Mouse (Mus musculus): ENCODE results near the gene Socs2. TPM values are rescaled to one million over a fixed set of nuclear protein-coding genes. Genes with fewer than 3 reads are reported as not detected.
A peak's percentile ranks its signal among the peaks of the same experiment; 100 is the strongest.

Gene Socs2
- polyA plus RNA-seq, 1 experiment from 2014 or later: 24.3 TPM

DNA sequence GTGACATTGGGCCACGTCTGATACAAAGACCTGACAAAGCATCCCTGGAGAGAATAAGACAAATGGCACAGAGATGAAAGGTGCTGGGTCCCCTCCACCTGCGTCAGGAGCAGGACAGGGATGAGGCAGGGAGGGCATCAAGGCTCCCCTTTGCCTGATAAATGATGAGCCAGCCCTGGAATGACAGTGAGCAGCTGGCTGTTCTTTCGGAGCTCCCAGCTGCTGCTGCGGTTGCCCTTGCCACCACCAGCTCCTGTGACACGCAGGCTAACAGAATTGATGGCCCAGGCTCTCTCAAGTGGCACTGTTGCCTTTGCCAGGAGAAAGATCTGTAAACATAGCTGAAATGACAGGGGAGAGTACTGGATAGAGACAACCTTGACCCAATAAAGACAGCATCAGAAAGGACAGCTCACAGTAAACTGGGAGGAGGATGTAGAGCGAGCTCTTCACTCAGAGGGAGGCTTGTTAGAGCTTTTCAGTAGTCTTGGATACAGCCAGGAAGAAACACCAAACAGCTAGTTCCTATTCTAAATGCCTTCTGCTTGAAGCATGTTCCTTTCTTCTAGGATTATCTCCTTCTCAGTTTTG, 61.2 kb downstream of the Socs2 start:
- no peak for ATAC-seq (ENCODE audit: insufficient read depth, low FRiP score)
- no peak overlapping the region for H3K9ac ChIP-seq (ENCODE audit: low read length)
- H3K9me3 ChIP-seq (replicated peaks; ENCODE audit: control insufficient read depth, low read length): no peaks in the 10 kb centered on the region
- no peaks in the 10 kb centered on the region for H3K4me1 ChIP-seq (ENCODE audit: control insufficient read depth, insufficient read depth, low read length)
- no peak overlapping the region for H3K27ac ChIP-seq (ENCODE audit: low read length)
- 26% methylated on average over 6 of the region's 6 CpGs for WGBS
- no peaks in the 10 kb centered on the region for H3K36me3 ChIP-seq (ENCODE audit: control insufficient read depth, insufficient read depth, low read length)
- H3K4me2 ChIP-seq (ENCODE audit: low read depth, low read length): no peak overlapping the region
- H3K27me3 ChIP-seq (ENCODE audit: control insufficient read depth, insufficient read depth, low read length): no peaks in the 10 kb centered on the region
- H3K4me3 ChIP-seq (replicated peaks; ENCODE audit: low read length): no peak overlapping the region

DNA sequence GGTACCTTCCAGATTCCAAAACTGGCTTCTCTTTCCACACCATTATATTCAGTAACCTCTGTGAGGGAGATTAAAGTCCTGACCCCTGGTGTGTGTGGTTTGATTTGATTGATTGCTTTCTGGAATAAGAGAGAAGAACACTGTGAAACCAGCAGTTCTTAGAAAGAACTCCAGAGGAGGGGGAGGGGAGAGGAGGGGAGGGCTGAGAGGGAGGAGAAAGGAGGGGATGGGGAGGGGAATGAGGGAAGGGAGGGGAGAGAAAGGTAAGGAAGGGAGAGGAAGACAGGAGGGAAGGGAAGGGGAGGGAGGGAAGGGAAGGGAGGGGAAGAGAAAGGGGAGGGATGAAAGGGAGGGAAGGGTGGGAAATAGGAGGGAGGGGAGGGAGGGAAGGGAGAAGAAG, 62.3 kb downstream of the Socs2 start:
- Histone ChIP-seq H3K4me3 (replicated peaks; ENCODE audit: low read length) (no peak overlapping the region), H3K4me2 (ENCODE audit: low read depth, low read length) (no peak overlapping the region), H3K27ac (ENCODE audit: low read length) (no peak overlapping the region), H3K27me3 (ENCODE audit: control insufficient read depth, insufficient read depth, low read length) (no peaks in the 10 kb centered on the region), H3K4me1 (ENCODE audit: control insufficient read depth, insufficient read depth, low read length) (no peaks in the 10 kb centered on the region), H3K36me3 (ENCODE audit: control insufficient read depth, insufficient read depth, low read length) (no peaks in the 10 kb centered on the region), H3K9me3 (replicated peaks; ENCODE audit: control insufficient read depth, low read length) (no peaks in the 10 kb centered on the region), H3K9ac (ENCODE audit: low read length) (no peak overlapping the region)
- ATAC-seq (ENCODE audit: insufficient read depth, low FRiP score): no peak

DNA sequence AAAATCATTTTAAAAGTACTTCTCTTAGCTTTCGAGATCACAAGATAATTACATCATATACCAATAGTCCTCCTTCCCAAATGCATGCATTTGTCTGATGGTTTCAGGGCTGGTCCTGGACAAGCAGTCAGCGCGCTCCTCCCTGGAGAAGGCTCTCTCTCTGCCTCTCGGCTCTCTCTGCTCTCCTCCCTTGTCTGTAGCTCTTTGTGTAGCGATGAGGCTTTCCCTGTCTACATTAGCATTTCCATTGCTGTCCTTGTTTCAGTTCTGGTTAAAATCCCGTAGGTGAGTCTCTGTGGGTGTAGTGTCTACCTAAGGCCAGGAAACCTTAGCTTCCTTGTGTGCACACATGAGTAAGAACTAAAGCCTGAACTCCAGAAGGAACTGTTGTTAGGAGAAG, 62.9 kb downstream of the Socs2 start:
- Histone ChIP-seq H3K9me3 (replicated peaks; ENCODE audit: control insufficient read depth, low read length) (no peaks in the 10 kb centered on the region), H3K27me3 (ENCODE audit: control insufficient read depth, insufficient read depth, low read length) (no peaks in the 10 kb centered on the region), H3K4me2 (ENCODE audit: low read depth, low read length) (no peak overlapping the region), H3K9ac (ENCODE audit: low read length) (no peak overlapping the region), H3K36me3 (ENCODE audit: control insufficient read depth, insufficient read depth, low read length) (no peaks in the 10 kb centered on the region), H3K4me1 (ENCODE audit: control insufficient read depth, insufficient read depth, low read length) (no peaks in the 10 kb centered on the region), H3K4me3 (replicated peaks; ENCODE audit: low read length) (no peak overlapping the region), H3K27ac (ENCODE audit: low read length) (no peak overlapping the region)
- no peak for ATAC-seq (ENCODE audit: insufficient read depth, low FRiP score)
- 81% methylated on average over 6 of the region's 6 CpGs for WGBS

DNA sequence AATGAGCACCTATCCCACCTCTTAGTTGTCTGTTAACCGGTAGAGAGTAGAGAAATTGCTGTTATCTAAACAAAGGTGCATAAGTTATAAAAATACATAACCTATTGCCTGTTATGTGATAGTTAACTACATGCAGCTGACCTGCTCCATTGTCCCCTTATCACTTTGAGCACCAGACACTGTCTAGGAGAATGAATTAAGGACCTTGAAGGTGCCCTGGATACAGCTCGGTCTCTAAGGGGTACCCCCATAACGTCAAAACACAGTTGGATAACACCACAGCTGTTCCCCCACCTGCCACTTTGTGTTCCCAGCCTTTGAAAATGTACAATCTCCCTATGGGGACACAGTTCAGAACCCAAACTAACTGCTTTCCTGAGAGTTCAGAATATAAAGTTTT, 68.5 kb downstream of the Socs2 start:
- no peak overlapping the region for H3K27ac ChIP-seq (ENCODE audit: low read length)
- no peak for ATAC-seq (ENCODE audit: insufficient read depth, low FRiP score)
- 60% methylated on average over 3 of the region's 3 CpGs for whole genome bisulfite sequencing
- H3K4me1 ChIP-seq (ENCODE audit: control insufficient read depth, insufficient read depth, low read length): no peaks in the 10 kb centered on the region
- no peak overlapping the region for H3K9ac ChIP-seq (ENCODE audit: low read length)
- no peaks in the 10 kb centered on the region for H3K27me3 ChIP-seq (ENCODE audit: control insufficient read depth, insufficient read depth, low read length)
- H3K4me3 ChIP-seq (replicated peaks; ENCODE audit: low read length): no peak overlapping the region
- no peak overlapping the region for H3K4me2 ChIP-seq (ENCODE audit: low read depth, low read length)
- H3K9me3 ChIP-seq (replicated peaks; ENCODE audit: control insufficient read depth, low read length): no peaks in the 10 kb centered on the region
- no peaks in the 10 kb centered on the region for H3K36me3 ChIP-seq (ENCODE audit: control insufficient read depth, insufficient read depth, low read length)

DNA sequence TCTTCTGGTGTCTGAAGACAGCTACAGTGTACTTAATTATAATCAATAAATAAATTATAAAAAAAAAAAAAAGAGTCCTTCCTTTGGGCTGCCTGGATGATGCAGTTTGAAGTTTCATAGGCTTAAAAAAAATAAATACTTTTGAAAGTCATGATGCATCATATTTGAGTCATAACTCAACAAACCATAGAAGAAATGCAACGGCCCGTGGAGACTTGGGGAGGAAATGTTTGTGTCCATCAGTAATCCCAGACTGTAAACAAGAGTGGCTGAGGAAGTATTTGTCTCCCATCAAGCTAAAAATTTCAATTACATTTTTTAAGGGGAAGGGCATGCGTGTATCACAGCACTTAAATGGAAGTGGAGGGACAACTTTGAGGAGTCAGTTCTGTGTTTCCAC, 69.2 kb downstream of the Socs2 start:
- Histone ChIP-seq H3K36me3 (ENCODE audit: control insufficient read depth, insufficient read depth, low read length) (no peaks in the 10 kb centered on the region), H3K4me1 (ENCODE audit: control insufficient read depth, insufficient read depth, low read length) (no peaks in the 10 kb centered on the region), H3K27ac (ENCODE audit: low read length) (no peak overlapping the region), H3K4me3 (replicated peaks; ENCODE audit: low read length) (no peak overlapping the region), H3K9ac (ENCODE audit: low read length) (no peak overlapping the region), H3K9me3 (replicated peaks; ENCODE audit: control insufficient read depth, low read length) (no peaks in the 10 kb centered on the region), H3K27me3 (ENCODE audit: control insufficient read depth, insufficient read depth, low read length) (no peaks in the 10 kb centered on the region), H3K4me2 (ENCODE audit: low read depth, low read length) (no peak overlapping the region)
- ATAC-seq (ENCODE audit: insufficient read depth, low FRiP score): no peak
- 68% methylated on average over 3 of the region's 3 CpGs for WGBS

DNA sequence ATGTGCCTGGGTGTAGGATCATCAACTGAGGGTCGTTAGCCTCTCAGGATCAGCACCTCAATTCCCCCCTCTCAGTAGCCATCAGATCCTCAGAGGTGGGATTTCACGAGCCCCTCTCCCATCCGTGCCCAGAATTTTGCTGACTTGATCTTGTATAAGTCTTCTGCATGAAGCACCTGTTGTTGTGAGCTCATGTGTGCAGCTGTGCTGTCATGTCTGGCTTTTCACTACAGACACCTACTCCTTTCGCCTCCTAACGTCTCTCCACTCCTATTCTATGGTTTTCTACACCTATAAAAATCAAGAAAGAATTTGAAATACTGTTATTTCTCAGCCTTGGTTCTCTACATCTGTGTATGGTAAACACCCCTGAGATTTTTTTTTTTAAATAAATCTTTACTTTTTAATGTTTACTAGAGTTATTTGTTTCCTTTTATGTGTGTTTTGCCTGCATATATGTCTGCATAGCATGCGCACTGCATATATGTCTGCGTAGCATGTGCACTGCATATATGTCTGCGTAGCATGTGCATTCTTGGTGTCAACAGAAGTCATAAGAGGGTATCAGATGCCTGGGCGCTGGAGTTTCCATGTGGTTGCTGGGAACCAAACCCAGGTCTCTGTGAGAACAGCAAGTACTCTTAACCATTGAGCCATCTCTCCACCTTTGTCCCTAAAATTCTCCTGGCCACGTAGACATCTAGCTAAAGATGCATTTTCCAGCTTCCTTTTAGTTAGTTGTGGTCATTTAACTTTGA, 74.0 kb downstream of the Socs2 start:
- H3K4me2 ChIP-seq (ENCODE audit: low read depth, low read length): no peak overlapping the region
- ATAC-seq (ENCODE audit: insufficient read depth, low FRiP score): no peak
- H3K27me3 ChIP-seq (ENCODE audit: control insufficient read depth, insufficient read depth, low read length): no peaks in the 10 kb centered on the region
- no peaks in the 10 kb centered on the region for H3K4me1 ChIP-seq (ENCODE audit: control insufficient read depth, insufficient read depth, low read length)
- H3K27ac ChIP-seq (ENCODE audit: low read length): no peak overlapping the region
- H3K9ac ChIP-seq (ENCODE audit: low read length): no peak overlapping the region
- no peaks in the 10 kb centered on the region for H3K36me3 ChIP-seq (ENCODE audit: control insufficient read depth, insufficient read depth, low read length)
- H3K9me3 ChIP-seq (replicated peaks; ENCODE audit: control insufficient read depth, low read length): no peaks in the 10 kb centered on the region
- WGBS: 83% methylated on average over 10 of the region's 10 CpGs
- no peak overlapping the region for H3K4me3 ChIP-seq (replicated peaks; ENCODE audit: low read length)

DNA sequence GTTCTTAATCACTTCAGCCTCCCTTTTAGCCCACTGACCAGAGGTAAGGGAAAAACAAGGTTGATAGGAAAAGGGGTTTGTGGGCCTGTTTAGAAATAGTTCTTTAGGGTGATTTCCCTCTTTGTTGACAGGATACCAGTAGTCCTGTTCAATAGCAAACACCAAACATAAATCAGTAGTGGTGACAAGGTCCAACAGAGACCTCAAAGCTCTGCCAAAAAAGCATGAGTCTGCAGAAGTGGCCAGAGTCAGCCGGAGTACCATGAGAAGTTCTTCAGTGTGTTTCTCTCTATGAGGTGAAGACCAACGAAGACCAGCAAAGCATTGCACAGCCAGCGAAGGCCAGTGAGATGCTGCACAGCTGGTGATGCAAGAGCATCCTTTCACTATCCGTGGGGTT, 76.3 kb downstream of the Socs2 start:
- Histone ChIP-seq H3K9ac (ENCODE audit: low read length) (no peak overlapping the region), H3K4me2 (ENCODE audit: low read depth, low read length) (no peak overlapping the region), H3K36me3 (ENCODE audit: control insufficient read depth, insufficient read depth, low read length) (no peaks in the 10 kb centered on the region), H3K4me3 (replicated peaks; ENCODE audit: low read length) (no peak overlapping the region), H3K9me3 (replicated peaks; ENCODE audit: control insufficient read depth, low read length) (no peaks in the 10 kb centered on the region), H3K27me3 (ENCODE audit: control insufficient read depth, insufficient read depth, low read length) (no peaks in the 10 kb centered on the region), H3K4me1 (ENCODE audit: control insufficient read depth, insufficient read depth, low read length) (0 out of 2 replicates have a peak, but pooled peaks cover 7% of the 10 kb centered on the region), H3K27ac (ENCODE audit: low read length) (no peak overlapping the region)
- no peak for ATAC-seq (ENCODE audit: insufficient read depth, low FRiP score)
- WGBS: 80% methylated on average over 4 of the region's 4 CpGs

DNA sequence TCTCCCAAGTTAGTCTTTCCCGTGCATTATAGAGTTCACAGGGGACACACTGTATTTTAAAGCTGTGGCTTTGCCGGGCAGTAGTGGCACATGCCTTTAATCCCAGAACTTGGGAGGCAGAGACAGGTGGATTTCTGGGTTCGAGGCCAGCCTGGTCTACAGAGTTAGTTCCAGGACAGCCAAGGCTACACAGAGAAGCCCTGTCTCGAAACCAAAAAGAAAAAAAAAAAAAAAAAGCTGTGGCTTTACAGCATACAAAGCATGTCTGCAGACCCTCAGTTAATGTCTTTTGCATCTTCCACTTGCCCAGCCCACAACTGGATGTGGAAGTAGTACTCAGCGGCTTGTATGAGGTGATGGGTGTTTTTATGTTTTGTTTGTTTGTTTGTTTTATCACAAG, 79.4 kb downstream of the Socs2 start:
- ATAC-seq (ENCODE audit: insufficient read depth, low FRiP score): no peak

DNA sequence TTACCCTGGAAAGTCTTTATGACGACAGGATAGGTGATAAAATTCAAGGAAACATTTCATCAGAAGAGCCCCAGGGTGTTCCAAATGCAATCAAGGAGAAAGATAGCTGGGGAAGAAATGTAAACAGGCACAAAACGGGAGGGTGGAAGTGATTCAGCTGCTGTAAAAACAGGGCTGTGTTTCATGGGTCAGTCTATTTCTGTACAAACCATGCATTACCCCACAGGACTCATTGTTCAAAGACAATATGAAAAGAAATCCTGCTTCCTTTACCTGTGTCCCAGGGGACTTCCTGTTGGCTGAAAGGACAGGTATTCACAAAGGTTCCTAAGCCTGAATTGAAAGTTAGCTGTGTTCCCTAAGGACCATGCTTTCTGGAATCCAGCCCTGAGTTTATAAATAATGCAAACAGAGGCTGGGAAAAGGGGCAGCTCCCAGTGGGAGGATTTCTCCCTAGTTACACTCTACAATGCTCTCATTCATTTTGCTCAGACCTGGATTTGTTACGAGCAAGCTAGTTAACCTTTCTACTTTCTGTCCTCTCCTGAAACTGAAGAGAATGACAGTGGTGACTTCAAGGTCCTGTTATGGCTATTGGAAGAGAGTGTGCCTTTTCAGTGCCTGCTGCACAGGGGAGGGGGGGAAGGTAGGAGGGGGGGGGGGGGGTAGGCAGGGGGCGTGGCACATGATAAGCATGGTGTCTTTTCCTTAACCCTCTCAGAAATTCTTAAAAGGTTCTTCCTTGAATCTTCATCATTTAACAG, 80.0 kb downstream of the Socs2 start:
- Histone ChIP-seq H3K4me1 (ENCODE audit: control insufficient read depth, insufficient read depth, low read length) (0 out of 2 replicates have a peak, but pooled peaks cover 7% of the 10 kb centered on the region), H3K27me3 (ENCODE audit: control insufficient read depth, insufficient read depth, low read length) (no peaks in the 10 kb centered on the region), H3K4me3 (replicated peaks; ENCODE audit: low read length) (no peak overlapping the region), H3K4me2 (ENCODE audit: low read depth, low read length) (peak overlapping the region; percentile 20; the same call in 1 of the 2 replicates), H3K9ac (ENCODE audit: low read length) (peak overlapping the region; percentile 22; the same call in 1 of the 2 replicates), H3K27ac (ENCODE audit: low read length) (peak overlapping the region; percentile 42; the same call in 1 of the 2 replicates), H3K9me3 (replicated peaks; ENCODE audit: control insufficient read depth, low read length) (no peaks in the 10 kb centered on the region), H3K36me3 (ENCODE audit: control insufficient read depth, insufficient read depth, low read length) (no peaks in the 10 kb centered on the region)
- ATAC-seq (ENCODE audit: insufficient read depth, low FRiP score): no peak
- 21% methylated on average over 4 of the region's 4 CpGs for WGBS

More for the DNA sequence above, 79.4 kb downstream of the Socs2 start:
- H3K36me3 ChIP-seq (ENCODE audit: control insufficient read depth, insufficient read depth, low read length): no peaks in the 10 kb centered on the region
- WGBS: 75% methylated on average over 5 of the region's 5 CpGs
- H3K9me3 ChIP-seq (replicated peaks; ENCODE audit: control insufficient read depth, low read length): no peaks in the 10 kb centered on the region
- H3K27ac ChIP-seq (ENCODE audit: low read length): no peak overlapping the region
- H3K9ac ChIP-seq (ENCODE audit: low read length): no peak overlapping the region
- 0 out of 2 replicates have a peak, but pooled peaks cover 7% of the 10 kb centered on the region for H3K4me1 ChIP-seq (ENCODE audit: control insufficient read depth, insufficient read depth, low read length)
- H3K4me2 ChIP-seq (ENCODE audit: low read depth, low read length): no peak overlapping the region
- no peaks in the 10 kb centered on the region for H3K27me3 ChIP-seq (ENCODE audit: control insufficient read depth, insufficient read depth, low read length)
- no peak overlapping the region for H3K4me3 ChIP-seq (replicated peaks; ENCODE audit: low read length)

Measured in stomach, embryonic 16.5 days (tissue).